Mouse (Mus musculus) kidney, adult 18-20 months (tissue): ENCODE measurements around the gene Wdr18.
A peak's percentile ranks its signal among the peaks of the same experiment; 100 is the strongest.

Source experiments
- DNase-seq: peaks from one replicate; pipeline ENCODE4 v3.0.0; 2021

Gene Wdr18

GRCm38 (mm10) chr10:79959847-79960601, at the start of gene Wdr18:
TSS of gene Wdr18 (plus strand) at chr10:79960152.
- peak; percentile 99 for DNase-seq

- DNase-seq, result no peak
These were observed 49.4 kb upstream of the Wdr18 start, which contains the start of gene Gm26602 for GRCm38 (mm10) chr10:79910556-79910955. TSS of gene Gm26602 (plus strand) at chr10:79910856.

- DNase-seq, result no peak
These were observed 47.5 kb upstream of the Wdr18 start for GRCm38 (mm10) chr10:79912412-79912811.

- DNase-seq, result no peak
These were observed 45.6 kb upstream of the Wdr18 start for GRCm38 (mm10) chr10:79914131-79914947.

GRCm38 (mm10) chr10:79914948-79915596, 44.9 kb upstream of the Wdr18 start:
- DNase-seq, result no peak

- no peak for DNase-seq
These were observed 43.9 kb upstream of the Wdr18 start for GRCm38 (mm10) chr10:79916081-79916480.

GRCm38 (mm10) chr10:79916808-79917531, 43.0 kb upstream of the Wdr18 start, which contains the start of gene Kiss1r:
TSS of gene Kiss1r (plus strand) at chr10:79916971.
- DNase-seq, result peak; percentile 90

- DNase-seq, result no peak
These were observed 42.3 kb upstream of the Wdr18 start for GRCm38 (mm10) chr10:79917532-79918100.

GRCm38 (mm10) chr10:79918231-79919078, 41.5 kb upstream of the Wdr18 start:
- no peak for DNase-seq

GRCm38 (mm10) chr10:79919251-79919849, 40.6 kb upstream of the Wdr18 start:
- DNase-seq, result no peak

GRCm38 (mm10) chr10:79920056-79920890, 39.7 kb upstream of the Wdr18 start:
- DNase-seq, result no peak

- no peak for DNase-seq
These were observed 38.9 kb upstream of the Wdr18 start, which contains the start of gene R3hdm4 for GRCm38 (mm10) chr10:79920958-79921535. TSS of gene R3hdm4 (minus strand) at chr10:79921208.

- DNase-seq, result no peak
These were observed 38.4 kb upstream of the Wdr18 start for GRCm38 (mm10) chr10:79921572-79921971.

GRCm38 (mm10) chr10:79924998-79925784, 34.8 kb upstream of the Wdr18 start:
- peak; percentile 97 for DNase-seq

- DNase-seq, result no peak
These were observed 34.0 kb upstream of the Wdr18 start for GRCm38 (mm10) chr10:79925785-79926490.

- DNase-seq, result peak; percentile 90
These were observed 33.2 kb upstream of the Wdr18 start, which contains the start of gene Arid3a for GRCm38 (mm10) chr10:79926491-79927323. TSS of gene Arid3a (plus strand) at chr10:79927043.
